Mouse (Mus musculus) G1E (cell line): ENCODE results near the gene Tuba4a.

Experiments
- CTCF ChIP-seq: IDR thresholded peaks from 2 replicates; pipeline ENCODE4 v1.5.1; 2012; ENCODE audit warnings: low read depth, low read length, inconsistent platforms, mixed read lengths
- GATA1 ChIP-seq: IDR thresholded peaks from 2 replicates; pipeline ENCODE4 v1.6.1; 2012; ENCODE audit warnings: borderline replicate concordance, low read length, inconsistent platforms, mixed read lengths
- TAL1 ChIP-seq: conservative IDR thresholded peaks from 2 replicates; pipeline ENCODE4 v1.6.1; 2012; ENCODE audit warnings: low read depth, low read length, inconsistent platforms, mixed read lengths

DNA sequence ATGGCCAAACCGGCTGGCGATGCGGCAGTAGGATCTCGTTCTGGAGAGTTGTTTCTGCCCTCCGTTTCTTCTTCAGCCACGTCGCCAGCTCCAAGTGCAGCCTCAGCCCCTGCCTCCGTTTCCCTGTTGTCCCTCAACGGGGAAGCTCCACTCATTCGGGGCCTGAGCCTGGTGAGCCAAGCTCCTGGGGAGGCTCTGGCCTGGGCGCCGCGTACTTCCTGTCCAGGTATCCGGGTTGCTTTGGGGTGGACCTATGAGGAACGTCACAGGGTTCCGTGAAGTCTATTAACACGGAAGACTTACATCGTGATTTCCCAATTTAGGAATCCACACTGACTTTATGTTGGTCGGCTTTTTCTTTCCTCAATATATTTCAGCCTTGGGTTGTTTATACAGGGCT is 27.2 kb downstream of the Tuba4a start:
- TF ChIP-seq CTCF (no peak), TAL1 (no peak), GATA1 (no peak)
